Mouse (Mus musculus): ENCODE measurements around the gene Myo1h. TPM values are rescaled to one million over a fixed set of nuclear protein-coding genes. Genes with fewer than 3 reads are reported as not detected.

Myo1h gene
- polyA plus RNA-seq, 1 experiment: 1.4 TPM

DNA sequence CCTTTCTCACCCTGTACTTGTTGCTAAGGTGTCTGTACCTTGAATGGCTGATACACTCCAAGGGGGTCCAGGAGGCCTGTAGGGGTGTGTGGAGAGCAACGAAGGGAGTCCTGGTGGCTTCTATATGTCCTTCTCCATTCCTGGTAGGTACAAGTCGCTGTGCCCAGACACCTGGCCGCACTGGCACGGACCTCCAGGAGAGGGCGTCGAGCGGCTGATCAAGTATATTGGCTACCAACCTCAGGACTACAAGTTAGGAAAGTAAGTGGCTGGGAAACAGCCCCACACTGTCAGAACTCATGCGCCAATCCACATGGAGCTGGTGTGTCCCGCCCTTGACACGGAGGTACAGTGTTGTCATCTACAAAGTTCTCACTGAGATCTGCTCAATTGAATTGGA is 62.5 kb downstream of the Myo1h start:
- Histone ChIP-seq H3K79me2 (ENCODE audit: control insufficient read depth, insufficient read depth) (no peaks in the 10 kb centered on the region), H3K4me3 (no peak overlapping the region), H3K27me3 (ENCODE audit: control insufficient read depth, insufficient read depth, insufficient read length) (peaks cover 27% of the 10 kb centered on the region), H3ac (ENCODE audit: control insufficient read depth, insufficient read length) (no peak overlapping the region), H3K36me3 (ENCODE audit: control insufficient read depth, insufficient read depth) (no peaks in the 10 kb centered on the region), H3K4me2 (ENCODE audit: low read depth) (no peak overlapping the region)
- TF ChIP-seq E2F4 (IDR thresholded peaks at IDR 0.05; ENCODE audit: insufficient read depth): no peak
- TF ChIP-seq POLR2AphosphoS2 (IDR thresholded peaks at IDR 0.05; ENCODE audit: insufficient read length, low read depth): no peak
- TF ChIP-seq CEBPB (IDR thresholded peaks at IDR 0.05; ENCODE audit: insufficient read depth, poor library complexity, severe bottlenecking): no peak
- TF ChIP-seq MYOD1 (IDR thresholded peaks at IDR 0.05; ENCODE audit: control insufficient read depth in 1 of 3, insufficient read length in 2 of 3, low read depth in 2 of 3): no peak
- TF ChIP-seq USF1 (IDR thresholded peaks at IDR 0.05; ENCODE audit: low read depth): no peak
- TF ChIP-seq TCF12 (IDR thresholded peaks at IDR 0.05; ENCODE audit: insufficient read depth, poor library complexity, severe bottlenecking): no peak
- no peak for TF ChIP-seq REST (IDR thresholded peaks at IDR 0.05; ENCODE audit: insufficient read depth, insufficient read length)
- no peak for TF ChIP-seq MYOG (IDR thresholded peaks at IDR 0.05; ENCODE audit: control insufficient read depth in 1 of 3, insufficient read depth in 1 of 3, insufficient read length in 2 of 3, low read depth in 2 of 3)

- TF ChIP-seq MYOD1 (IDR thresholded peaks at IDR 0.05; ENCODE audit: control insufficient read depth in 1 of 3, insufficient read length in 2 of 3, low read depth in 2 of 3) (no peak), USF1 (IDR thresholded peaks at IDR 0.05; ENCODE audit: low read depth) (no peak), REST (IDR thresholded peaks at IDR 0.05; ENCODE audit: insufficient read depth, insufficient read length) (no peak), MYOG (IDR thresholded peaks at IDR 0.05; ENCODE audit: control insufficient read depth in 1 of 3, insufficient read depth in 1 of 3, insufficient read length in 2 of 3, low read depth in 2 of 3) (no peak)
- peak overlapping the region; percentile 87 for H3K4me2 ChIP-seq (ENCODE audit: low read depth)
Observed at GRCm38 (mm10) chr5:114356250-114356935, 67.4 kb downstream of the Myo1h start.

DNA sequence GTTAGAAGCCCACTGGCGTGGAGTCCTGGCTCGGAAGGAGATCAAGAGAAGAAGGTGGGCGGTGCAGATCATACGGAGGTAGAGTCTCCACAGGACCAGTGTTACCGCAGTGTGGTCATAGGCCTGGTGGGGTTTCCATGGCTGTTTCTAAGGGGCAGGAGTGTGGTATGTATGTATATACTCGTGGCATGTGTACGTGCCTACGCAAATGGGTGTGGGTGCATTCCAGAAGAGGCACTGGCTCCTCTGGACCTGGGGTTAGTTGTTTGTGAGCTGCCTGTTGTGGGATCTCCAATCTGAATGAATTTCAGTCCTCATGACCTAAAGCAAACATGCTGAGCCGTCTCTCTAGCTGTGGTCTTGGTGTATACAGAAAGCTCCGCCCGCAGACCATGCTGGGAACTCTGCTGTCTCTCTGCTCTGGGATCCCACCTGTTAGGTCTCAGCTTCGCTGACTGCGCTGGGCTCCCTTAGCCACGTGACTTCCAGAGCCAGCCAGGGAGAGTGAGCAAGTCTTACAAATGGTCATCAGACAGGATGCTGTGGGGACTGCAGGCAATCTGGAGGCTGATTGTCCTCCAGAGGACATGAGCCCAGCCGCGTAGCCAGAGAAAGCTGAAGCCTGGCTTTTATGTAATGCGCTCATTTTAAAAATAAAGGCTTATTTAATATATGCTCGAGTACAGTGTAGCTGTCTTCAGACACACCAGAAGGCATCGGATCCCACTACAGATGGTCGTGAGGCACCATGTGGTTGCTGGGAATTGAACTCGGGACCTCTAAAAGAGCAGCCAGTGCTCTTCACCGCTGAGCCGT is 68.2 kb downstream of the Myo1h start:
- Histone ChIP-seq H3K27me3 (ENCODE audit: control insufficient read depth, insufficient read depth, insufficient read length) (no peaks in the 10 kb centered on the region), H3K36me3 (ENCODE audit: control insufficient read depth, insufficient read depth) (no peaks in the 10 kb centered on the region), H3K79me2 (ENCODE audit: control insufficient read depth, insufficient read depth) (no peaks in the 10 kb centered on the region), H3ac (ENCODE audit: control insufficient read depth, insufficient read length) (peak overlapping the region; percentile 7), H3K4me2 (ENCODE audit: low read depth) (peak overlapping the region; percentile 87), H3K4me3 (peak overlapping the region; percentile 10)
- no peak for TF ChIP-seq MAX (IDR thresholded peaks at IDR 0.05; ENCODE audit: low read depth)
- peak in 2 of 3 experiments; percentile 74 to 76 for TF ChIP-seq MYOD1 (IDR thresholded peaks at IDR 0.05; ENCODE audit: control insufficient read depth in 1 of 3, insufficient read length in 2 of 3, low read depth in 2 of 3)
- no peak for TF ChIP-seq REST (IDR thresholded peaks at IDR 0.05; ENCODE audit: insufficient read depth, insufficient read length)
- no peak for TF ChIP-seq TCF12 (IDR thresholded peaks at IDR 0.05; ENCODE audit: insufficient read depth, poor library complexity, severe bottlenecking)
- no peak for TF ChIP-seq E2F4 (IDR thresholded peaks at IDR 0.05; ENCODE audit: insufficient read depth)
- no peak for TF ChIP-seq TCF3 (IDR thresholded peaks at IDR 0.05; ENCODE audit: insufficient read length, low read depth)
- TF ChIP-seq SRF (IDR thresholded peaks at IDR 0.05; ENCODE audit: control insufficient read depth, insufficient read length, low read depth): no peak
- TF ChIP-seq MYOG (IDR thresholded peaks at IDR 0.05; ENCODE audit: control insufficient read depth in 1 of 3, insufficient read depth in 1 of 3, insufficient read length in 2 of 3, low read depth in 2 of 3): peak in 1 of 3 experiments; percentile 56
- peak; percentile 95 for TF ChIP-seq USF1 (IDR thresholded peaks at IDR 0.05; ENCODE audit: low read depth)
- TF ChIP-seq CEBPB (IDR thresholded peaks at IDR 0.05; ENCODE audit: insufficient read depth, poor library complexity, severe bottlenecking): no peak
- peak; percentile 12 for TF ChIP-seq POLR2AphosphoS2 (IDR thresholded peaks at IDR 0.05; ENCODE audit: insufficient read length, low read depth)
- TF ChIP-seq POLR2A (IDR thresholded peaks at IDR 0.05; ENCODE audit: insufficient read length, low read depth): no peak

More at GRCm38 (mm10) chr5:114356250-114356935, 67.4 kb downstream of the Myo1h start:
- peak overlapping the region; percentile 10 for H3K4me3 ChIP-seq
- no peaks in the 10 kb centered on the region for H3K79me2 ChIP-seq (ENCODE audit: control insufficient read depth, insufficient read depth)
- H3ac ChIP-seq (ENCODE audit: control insufficient read depth, insufficient read length): peak overlapping the region; percentile 7
- H3K27me3 ChIP-seq (ENCODE audit: control insufficient read depth, insufficient read depth, insufficient read length): no peaks in the 10 kb centered on the region
- no peaks in the 10 kb centered on the region for H3K36me3 ChIP-seq (ENCODE audit: control insufficient read depth, insufficient read depth)

- Histone ChIP-seq H3K27me3 (ENCODE audit: control insufficient read depth, insufficient read depth, insufficient read length) (no peaks in the 10 kb centered on the region), H3K4me3 (no peak overlapping the region), H3K36me3 (ENCODE audit: control insufficient read depth, insufficient read depth) (no peaks in the 10 kb centered on the region), H3ac (ENCODE audit: control insufficient read depth, insufficient read length) (no peak overlapping the region), H3K4me2 (ENCODE audit: low read depth) (no peak overlapping the region), H3K79me2 (ENCODE audit: control insufficient read depth, insufficient read depth) (no peaks in the 10 kb centered on the region)
- TF ChIP-seq E2F4 (IDR thresholded peaks at IDR 0.05; ENCODE audit: insufficient read depth): no peak
- TF ChIP-seq TCF3 (IDR thresholded peaks at IDR 0.05; ENCODE audit: insufficient read length, low read depth): no peak
- TF ChIP-seq POLR2A (IDR thresholded peaks at IDR 0.05; ENCODE audit: insufficient read length, low read depth): no peak
- TF ChIP-seq CEBPB (IDR thresholded peaks at IDR 0.05; ENCODE audit: insufficient read depth, poor library complexity, severe bottlenecking): no peak
- TF ChIP-seq MYOD1 (IDR thresholded peaks at IDR 0.05; ENCODE audit: control insufficient read depth in 1 of 3, insufficient read length in 2 of 3, low read depth in 2 of 3): no peak
- peak; percentile 29 for TF ChIP-seq POLR2AphosphoS2 (IDR thresholded peaks at IDR 0.05; ENCODE audit: insufficient read length, low read depth)
Observed at GRCm38 (mm10) chr5:114358833-114359232, 69.9 kb downstream of the Myo1h start.

Data from myocyte (in vitro differentiated cells).